Mouse (Mus musculus) brain, embryonic 14.5 days (tissue): Measurements from ENCODE around the gene Sec23ip.

Experiments
- CTCF ChIP-seq: fragments of 200-500 bp; IDR thresholded peaks from 2 replicates; pipeline ENCODE4 v1.5.1; 2012; ENCODE audit warnings: inconsistent platforms, mild to moderate bottlenecking, moderate library complexity, borderline replicate concordance; ENCODE audit not compliant: insufficient read depth, insufficient read length; ENCODE audit errors: extremely low read depth
- POLR2A ChIP-seq: fragments of 200-500 bp; IDR thresholded peaks from 2 replicates; pipeline ENCODE4 v1.6.1; 2012; ENCODE audit warnings: mild to moderate bottlenecking, inconsistent platforms, borderline replicate concordance; ENCODE audit not compliant: poor library complexity, insufficient read depth, insufficient read length, severe bottlenecking; ENCODE audit errors: extremely low read depth

DNA sequence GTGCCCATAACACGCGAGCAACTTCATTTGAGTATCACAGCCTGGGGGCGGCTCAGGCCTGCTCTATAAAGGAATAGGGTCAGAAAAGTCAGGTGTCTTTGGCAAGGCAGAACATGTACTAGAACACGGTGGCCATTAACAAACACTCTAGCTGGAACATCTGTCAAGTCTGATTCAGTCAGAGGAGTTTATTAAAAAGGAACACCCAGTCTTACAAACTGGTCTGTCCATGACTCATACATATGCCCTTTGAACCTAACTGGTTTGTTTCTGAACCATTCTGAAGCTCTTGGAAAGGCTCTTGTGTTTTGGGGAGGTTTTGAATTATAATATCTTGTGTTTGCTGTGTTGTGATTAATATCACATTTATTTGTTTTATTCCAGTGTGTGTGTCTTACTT lies 45.3 kb downstream of the Sec23ip start:
- TF ChIP-seq CTCF (no peak), POLR2A (no peak)
